Comparison of ENCODE assay signal across 22 mouse cellular contexts in the genomic region with DNA sequence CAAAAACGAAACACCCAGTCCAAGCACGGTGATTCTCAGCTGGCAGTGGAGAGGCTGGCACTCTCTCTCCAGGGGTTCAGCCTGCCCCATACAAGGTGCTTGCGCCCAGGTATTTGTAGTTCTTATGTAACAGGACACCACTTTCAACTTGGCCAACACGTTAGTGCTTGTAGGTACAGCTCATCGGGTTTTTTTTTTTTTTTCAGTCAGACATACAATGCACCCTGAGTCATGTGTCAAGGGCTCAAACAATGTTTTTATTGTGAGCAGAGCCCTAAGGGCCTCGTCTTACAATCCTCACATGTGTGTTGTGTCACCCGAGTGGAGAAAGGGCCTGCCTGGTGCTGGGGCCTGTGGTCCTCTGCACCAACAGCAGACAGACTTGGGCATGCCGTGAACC.
DNase-seq lines count a peak whose midpoint lies in the region; ATAC-seq lines count a peak whose summit lies in the region.
"Had no signal": no experiment of that assay in that cellular context is flagged by ENCODE, and none has a peak within 500 bp of the region (broad histone marks: within the 10 kb centered on the region; RNA-seq: fewer than 3 reads in every experiment).

No protein-coding gene starts in this region.

- no peaks in the 10 kb centered on the region for H3K4me1 ChIP-seq in embryonic facial prominence, embryonic 11.5 days (ENCODE audit: control insufficient read depth, insufficient read depth, low read length)
- H3K4me1 ChIP-seq in embryonic facial prominence, embryonic 10.5 days, result peaks cover 23% of the 10 kb centered on the region
- H3K4me1 ChIP-seq: liver, embryonic 13.5 days had no signal

- no peak overlapping the region for H3K27ac ChIP-seq in embryonic facial prominence, embryonic 11.5 days (replicated peaks; ENCODE audit: low read depth, low read length)
- H3K27ac ChIP-seq in embryonic facial prominence, embryonic 10.5 days (replicated peaks), result no peak overlapping the region
- H3K27ac ChIP-seq: forebrain, embryonic 12.5 days; hindbrain, postnatal 0 days; liver, embryonic 13.5 days had no signal

- H3K36me3 ChIP-seq in embryonic facial prominence, embryonic 11.5 days (replicated peaks; ENCODE audit: control insufficient read depth, insufficient read depth, low read depth, low read length), result no peaks in the 10 kb centered on the region
- no peaks in the 10 kb centered on the region for H3K36me3 ChIP-seq in embryonic facial prominence, embryonic 10.5 days (replicated peaks)
- H3K36me3 ChIP-seq: forebrain, embryonic 12.5 days; liver, embryonic 13.5 days had no signal

- H3K4me2 ChIP-seq in embryonic facial prominence, embryonic 11.5 days (ENCODE audit: low read depth, low read length), result no peak overlapping the region
- H3K4me2 ChIP-seq: forebrain, embryonic 12.5 days; heart, embryonic 11.5 days; liver, embryonic 13.5 days had no signal

- H3K27me3 ChIP-seq in embryonic facial prominence, embryonic 11.5 days (ENCODE audit: control insufficient read depth, insufficient read depth, low read length), result no peaks in the 10 kb centered on the region
- no peaks in the 10 kb centered on the region for H3K27me3 ChIP-seq in embryonic facial prominence, embryonic 10.5 days (replicated peaks; ENCODE audit: low read depth, poor library complexity, severe bottlenecking)
- H3K27me3 ChIP-seq: liver, embryonic 13.5 days had no signal

- H3K4me3 ChIP-seq in embryonic facial prominence, embryonic 11.5 days (ENCODE audit: low read depth, low read length), result no peak overlapping the region
- no peak overlapping the region for H3K4me3 ChIP-seq in embryonic facial prominence, embryonic 10.5 days
- H3K4me3 ChIP-seq: forebrain, embryonic 12.5 days; liver, embryonic 13.5 days; megakaryocyte, embryonic 14.5 days had no signal

- peak; percentile 35; the same call in 1 of the 2 replicates for ATAC-seq in embryonic facial prominence, embryonic 11.5 days (replicated peaks; ENCODE audit: insufficient number of reproducible peaks, low FRiP score, low TSS enrichment, low read depth)
- ATAC-seq in megakaryocyte progenitor cell, adult 5-6 weeks (replicated peaks; ENCODE audit: poor library complexity), result no peak
- ATAC-seq: hindbrain, postnatal 0 days had no signal

- no peak overlapping the region for H3K9ac ChIP-seq in embryonic facial prominence, embryonic 11.5 days (replicated peaks; ENCODE audit: low read length)
- H3K9ac ChIP-seq: forebrain, embryonic 12.5 days; liver, embryonic 13.5 days had no signal

- 46% methylated on average over 8 of the region's 8 CpGs for WGBS in embryonic facial prominence, embryonic 11.5 days
- WGBS in embryonic facial prominence, embryonic 10.5 days, result 54% methylated on average over 8 of the region's 8 CpGs

- H3K9me3 ChIP-seq in embryonic facial prominence, embryonic 11.5 days (replicated peaks; ENCODE audit: control insufficient read depth, low read length), result no peaks in the 10 kb centered on the region
- H3K9me3 ChIP-seq in embryonic facial prominence, embryonic 10.5 days, result no peaks in the 10 kb centered on the region
- H3K9me3 ChIP-seq: forebrain, embryonic 12.5 days; liver, embryonic 13.5 days had no signal

- DNase-seq in embryonic facial prominence, embryonic 11.5 days (ENCODE audit: low spot score), result peak; percentile 40
- no peak for DNase-seq in embryonic facial prominence, embryonic 10.5 days (ENCODE audit: low spot score)
- peak; percentile 28 to 54 for DNase-seq in lung, adult 18-20 months
- no peak for DNase-seq in lung, postnatal 10 days
- DNase-seq in 3T3-L1 (ENCODE audit: low read depth, low spot score), result peak; percentile 66
- DNase-seq in gonadal fat pad, adult 2 months (ENCODE audit: low read depth), result peak; percentile 75
- DNase-seq in left cerebral cortex, adult 8-10 months (ENCODE audit: low spot score in 2 of 2), result no peak
- DNase-seq: adrenal gland, postnatal 25 days; cerebellum, adult 18-20 months; cerebellum, postnatal 36 days; heart, postnatal 14 days; kidney, adult 8-10 months; layer of hippocampus, postnatal 36 days; liver, embryonic 13.5 days; right cerebral cortex, adult 18-20 months; spleen, adult 18-20 months; thymus, postnatal 14 days had no signal

Comparison
In these comparisons a context has a peak if more than half of its experiments do, and no peak if none do; other contexts are left out.
1. DNase-seq: peak in embryonic facial prominence, embryonic 11.5 days (single experiment), lung, adult 18-20 months (2 of 2), 3T3-L1 (single experiment) and gonadal fat pad, adult 2 months (single experiment); none in embryonic facial prominence, embryonic 10.5 days (single experiment), lung, postnatal 10 days (single experiment) and left cerebral cortex, adult 8-10 months (0 of 2).